Mouse (Mus musculus) gonadal fat pad, adult 2 months (tissue): Measurements from ENCODE around the gene Slc22a15. TPM values are rescaled to one million over a fixed set of nuclear protein-coding genes. Genes with fewer than 3 reads are reported as not detected.

ENCODE experiments used
- DNase-seq: peaks from one replicate; pipeline ENCODE4 v3.0.0-alpha.2; 2012; ENCODE audit warnings: low read depth
- polyA plus RNA-seq: library from polyadenylated mRNA; depleted of rRNA; stranded (reverse); fragments of >200 nt; gene quantifications from 2 replicates; pipeline ENCODE4 v1.2.3, GENCODE M21; 2012; rRNA removed

Slc22a15 gene
- polyA plus RNA-seq, 1 experiment: 2.7 TPM

GRCm38 (mm10) chr3:101812341-101812962 lies 111.8 kb downstream of the Slc22a15 start:
- no peak for DNase-seq

- no peak for DNase-seq
Measured at GRCm38 (mm10) chr3:101811931-101812330, 112.3 kb downstream of the Slc22a15 start.

DNA sequence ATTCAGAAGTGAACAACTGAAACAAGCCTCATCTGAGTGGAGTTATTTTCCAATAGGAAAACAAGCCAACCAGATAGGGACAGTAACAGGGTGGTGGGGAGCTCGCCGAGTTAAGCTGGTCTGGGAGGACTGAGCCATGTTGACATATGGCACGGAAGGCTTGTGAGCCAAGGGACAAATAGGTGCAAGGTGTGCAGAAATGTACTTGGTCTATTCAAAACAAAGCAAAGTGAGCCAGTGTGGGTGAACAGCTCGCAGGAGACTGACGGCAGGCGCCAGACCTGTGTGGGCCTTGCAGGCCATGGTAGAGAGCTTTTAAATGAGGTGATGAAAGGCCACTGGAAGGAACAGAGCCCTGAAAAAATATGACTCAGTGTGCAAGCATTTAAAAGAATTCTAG lies 116.6 kb downstream of the Slc22a15 start:
- no peak for DNase-seq

- no peak for DNase-seq
Measured at GRCm38 (mm10) chr3:101806941-101807340, 117.3 kb downstream of the Slc22a15 start.

- no peak for DNase-seq
Measured at GRCm38 (mm10) chr3:101806149-101806548, 118.1 kb downstream of the Slc22a15 start.

Other genes with a start within 250 kb of the Slc22a15 start
- 0.88 and 1.4 TPM in 2 replicates for gene Mab21l3, start 75.5 kb downstream of the Slc22a15 start, polyA plus RNA-seq
- gene Nhlh2, start 85.6 kb upstream of the Slc22a15 start, polyA plus RNA-seq: not detected in 2 replicates
- gene Casq2, start 162.0 kb upstream of the Slc22a15 start, polyA plus RNA-seq: 7.8 and 8.1 TPM in 2 replicates